Mouse (Mus musculus) embryonic facial prominence, embryonic 15.5 days (tissue): ENCODE results near the gene Epb41. TPM values are rescaled to one million over a fixed set of nuclear protein-coding genes. Genes with fewer than 3 reads are reported as not detected.

Experiments
- ATAC-seq: fragments of 200-750 bp; cut with Nextera tagmentation; 2 replicates; pipeline ENCODE4 v1.8.0; 2017; ENCODE audit warnings: low read depth, moderate TSS enrichment; ENCODE audit not compliant: insufficient number of reproducible peaks, low FRiP score, low TSS enrichment
- H3K27ac ChIP-seq: fragments of 300-500 bp; sonication (generic); replicated peaks from 2 replicates; pipeline ENCODE4 v1.5.1; 2015; ENCODE audit warnings: mild to moderate bottlenecking, inconsistent platforms
- H3K27me3 ChIP-seq: fragments of 300-500 bp; sonication (generic); 2 replicates; pipeline ENCODE4 v1.6.1; 2015; ENCODE audit warnings: inconsistent platforms
- H3K36me3 ChIP-seq: fragments of 300-500 bp; sonication (generic); 2 replicates; pipeline ENCODE4 v1.6.1; 2015; ENCODE audit warnings: mild to moderate bottlenecking, inconsistent platforms
- H3K4me1 ChIP-seq: fragments of 300-500 bp; sonication (generic); 2 replicates; pipeline ENCODE4 v1.6.1; 2015; ENCODE audit warnings: inconsistent platforms
- H3K4me2 ChIP-seq: fragments of 300-500 bp; sonication (generic); replicated peaks from 2 replicates; pipeline ENCODE4 v1.6.1; 2015; ENCODE audit warnings: mild to moderate bottlenecking, inconsistent platforms
- H3K4me3 ChIP-seq: fragments of 300-500 bp; sonication (generic); replicated peaks from 2 replicates; pipeline ENCODE4 v1.5.1; 2015; ENCODE audit warnings: mild to moderate bottlenecking, inconsistent platforms
- H3K9ac ChIP-seq: fragments of 300-500 bp; sonication (generic); 2 replicates; pipeline ENCODE4 v1.6.1; 2015; ENCODE audit warnings: inconsistent platforms
- H3K9me3 ChIP-seq: fragments of 300-500 bp; sonication (generic); replicated peaks from 2 replicates; pipeline ENCODE4 v1.6.1; 2016; ENCODE audit warnings: inconsistent platforms
- WGBS: fragments of 180-500 bp; shearing (Covaris S2); methylation state at CpG from one replicate; pipeline ENCODE4 v1.1.7; 2015; 5-methylcytosine and 5-hydroxymethylcytosine counted together
- polyA plus RNA-seq: library from polyadenylated mRNA; unstranded; fragments of >200 nt; fragmentation: Nextera tagmentation; extraction: Ambion mirVana; gene quantifications from 2 replicates; pipeline ENCODE4 v1.2.1, GENCODE M21; 2015

Epb41 gene
- polyA plus RNA-seq, 1 experiment from 2014 or later = 58.0 TPM

DNA sequence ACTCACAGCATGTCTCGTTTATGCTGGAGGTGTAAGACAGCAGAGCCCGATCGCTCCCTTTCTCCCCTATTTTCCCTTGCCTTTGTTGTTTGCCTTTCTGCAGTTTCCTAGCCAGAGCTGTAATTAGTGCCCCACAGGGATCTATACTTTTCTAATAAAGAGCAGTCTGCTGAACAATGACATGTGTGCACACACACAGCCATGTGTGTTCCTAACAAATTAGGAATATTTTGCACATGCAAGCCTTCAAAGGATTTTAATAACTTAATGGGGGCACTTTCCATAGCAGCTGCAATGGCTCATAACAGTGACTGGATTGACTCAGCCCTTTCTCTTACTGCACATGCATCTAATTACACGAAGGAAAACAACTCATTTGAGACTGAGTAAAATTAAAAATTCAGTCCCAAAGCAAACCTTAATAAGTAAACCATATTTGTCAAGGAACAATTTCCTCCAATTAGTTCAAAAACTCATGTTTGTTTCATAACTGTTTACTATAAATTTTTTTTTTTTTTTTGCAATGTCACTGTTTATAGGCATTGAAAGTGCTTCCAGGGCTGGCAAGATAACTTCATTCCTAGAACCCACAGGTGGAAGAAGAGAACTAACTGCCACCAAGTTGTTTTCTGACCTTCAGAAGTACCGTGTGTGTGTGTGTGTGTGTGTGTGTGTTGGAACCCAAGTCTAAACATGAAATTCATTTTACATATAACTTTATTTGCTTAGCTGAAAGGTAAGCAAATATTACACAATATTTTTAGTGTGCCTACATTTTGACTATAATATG, 49.2 kb downstream of the Epb41 start:
- H3K27me3 ChIP-seq = no peaks in the 10 kb centered on the region
- no peak overlapping the region for H3K4me3 ChIP-seq
- 34% methylated on average over 5 of the region's 5 CpGs for WGBS
- H3K36me3 ChIP-seq = no peaks in the 10 kb centered on the region
- no peaks in the 10 kb centered on the region; the same call in 1 of the 2 replicates for H3K4me1 ChIP-seq
- H3K27ac ChIP-seq = 0 out of 2 replicates have a peak overlapping the region, but pooled peaks have one; percentile 44
- H3K9ac ChIP-seq = no peak overlapping the region
- H3K9me3 ChIP-seq = no peaks in the 10 kb centered on the region
- ATAC-seq = no peak
- H3K4me2 ChIP-seq = no peak overlapping the region

GRCm38 (mm10) chr4:132025264-132025663, 49.9 kb downstream of the Epb41 start:
- Histone ChIP-seq H3K9ac (no peak overlapping the region), H3K27ac (no peak overlapping the region), H3K9me3 (no peaks in the 10 kb centered on the region), H3K36me3 (no peaks in the 10 kb centered on the region), H3K4me1 (no peaks in the 10 kb centered on the region; the same call in 1 of the 2 replicates), H3K27me3 (no peaks in the 10 kb centered on the region), H3K4me2 (no peak overlapping the region), H3K4me3 (no peak overlapping the region)
- ATAC-seq = no peak
- 47% methylated on average over 2 of the region's 2 CpGs for WGBS

GRCm38 (mm10) chr4:132023816-132024215, 51.3 kb downstream of the Epb41 start:
- WGBS = 97% methylated on average over 2 of the region's 2 CpGs
- Histone ChIP-seq H3K4me1 (no peaks in the 10 kb centered on the region; the same call in 1 of the 2 replicates), H3K36me3 (no peaks in the 10 kb centered on the region), H3K27me3 (no peaks in the 10 kb centered on the region), H3K9me3 (no peaks in the 10 kb centered on the region), H3K9ac (no peak overlapping the region), H3K4me3 (no peak overlapping the region), H3K27ac (no peak overlapping the region), H3K4me2 (no peak overlapping the region)
- no peak for ATAC-seq

- 97% methylated on average over 4 of the region's 4 CpGs for WGBS
Measured at GRCm38 (mm10) chr4:132022639-132023038, 52.5 kb downstream of the Epb41 start.

DNA sequence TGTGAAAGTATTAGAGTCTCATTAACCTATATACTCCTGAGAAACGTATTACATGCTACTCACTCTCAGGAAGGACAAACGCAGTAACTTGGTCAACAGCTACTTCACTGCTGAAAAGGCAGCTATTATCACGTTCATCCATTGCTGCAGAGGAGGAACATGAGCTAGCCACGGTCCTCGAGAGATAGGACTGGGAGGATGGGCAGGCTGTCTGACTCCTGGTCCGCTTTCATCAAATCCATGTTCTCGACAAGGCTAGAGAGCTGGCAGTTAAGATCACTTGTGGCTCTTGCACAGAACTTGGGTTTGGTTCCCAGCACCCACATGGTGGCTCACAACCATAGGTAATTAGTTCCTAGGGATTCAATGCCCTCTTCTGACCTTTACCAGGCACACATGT, 53.2 kb downstream of the Epb41 start:
- Histone ChIP-seq H3K4me1 (no peaks in the 10 kb centered on the region; the same call in 1 of the 2 replicates), H3K4me2 (no peak overlapping the region), H3K9ac (no peak overlapping the region), H3K9me3 (no peaks in the 10 kb centered on the region), H3K4me3 (no peak overlapping the region), H3K27me3 (no peaks in the 10 kb centered on the region), H3K36me3 (no peaks in the 10 kb centered on the region), H3K27ac (no peak overlapping the region)
- no peak for ATAC-seq
- 92% methylated on average over 7 of the region's 7 CpGs for WGBS

More at GRCm38 (mm10) chr4:132022639-132023038, 52.5 kb downstream of the Epb41 start:
- no peak overlapping the region for H3K4me2 ChIP-seq
- no peak for ATAC-seq
- H3K27me3 ChIP-seq = no peaks in the 10 kb centered on the region
- H3K9me3 ChIP-seq = no peaks in the 10 kb centered on the region
- H3K27ac ChIP-seq = no peak overlapping the region
- H3K4me1 ChIP-seq = no peaks in the 10 kb centered on the region; the same call in 1 of the 2 replicates
- no peaks in the 10 kb centered on the region for H3K36me3 ChIP-seq
- H3K4me3 ChIP-seq = no peak overlapping the region
- H3K9ac ChIP-seq = no peak overlapping the region

DNA sequence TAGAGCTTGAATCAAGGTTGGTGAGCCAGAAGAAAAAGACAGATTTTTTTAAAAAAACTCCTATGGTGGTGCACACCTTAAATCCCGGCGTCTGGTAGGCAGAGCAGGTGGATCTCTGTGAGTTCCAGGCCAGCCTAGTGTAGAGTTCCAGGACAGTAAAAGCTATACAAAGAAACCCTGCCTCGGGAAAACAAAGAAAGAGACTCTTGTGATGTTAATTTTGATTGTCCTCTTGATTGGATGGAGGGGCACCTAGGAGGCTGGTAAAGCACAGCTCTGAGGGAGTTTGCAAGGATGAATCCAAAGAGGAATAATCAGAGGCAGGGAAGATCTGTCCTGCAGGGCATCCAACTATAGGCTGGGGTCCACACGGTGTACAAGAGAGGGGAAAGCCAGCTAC, 56.6 kb downstream of the Epb41 start:
- Histone ChIP-seq H3K27me3 (no peaks in the 10 kb centered on the region), H3K4me3 (no peak overlapping the region), H3K9me3 (no peaks in the 10 kb centered on the region), H3K4me2 (no peak overlapping the region), H3K4me1 (no peaks in the 10 kb centered on the region), H3K9ac (no peak overlapping the region), H3K27ac (no peak overlapping the region), H3K36me3 (no peaks in the 10 kb centered on the region)
- no peak for ATAC-seq
- WGBS = 48% methylated on average over 4 of the region's 4 CpGs

DNA sequence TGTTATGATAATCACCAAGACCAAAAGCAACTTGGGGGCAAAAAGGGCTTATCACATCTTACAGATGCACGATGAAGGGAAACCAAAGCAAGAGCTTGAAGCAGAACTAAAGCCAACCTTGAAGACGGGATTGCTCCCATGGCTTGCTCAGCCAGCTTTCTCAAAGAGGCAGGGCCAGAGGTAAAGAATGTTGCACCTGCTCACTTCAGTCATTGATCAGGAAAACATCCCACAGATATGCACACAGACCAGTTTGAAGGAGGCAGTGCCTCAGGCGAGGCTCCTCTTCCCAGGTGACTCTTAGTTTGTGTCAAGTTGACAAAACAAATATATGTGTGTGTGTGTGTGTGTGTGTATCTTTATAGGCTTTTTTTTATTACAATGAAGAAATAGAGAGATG, 59.7 kb downstream of the Epb41 start:
- Histone ChIP-seq H3K36me3 (no peaks in the 10 kb centered on the region), H3K27ac (no peak overlapping the region)
- 83% methylated on average over 3 of the region's 3 CpGs for WGBS

GRCm38 (mm10) chr4:132011619-132012018, 63.5 kb downstream of the Epb41 start:
- no peak overlapping the region for H3K9ac ChIP-seq
- H3K4me2 ChIP-seq = no peak overlapping the region
- H3K27me3 ChIP-seq = no peaks in the 10 kb centered on the region
- ATAC-seq = no peak
- no peaks in the 10 kb centered on the region for H3K9me3 ChIP-seq
- no peak overlapping the region for H3K4me3 ChIP-seq
- H3K4me1 ChIP-seq = no peaks in the 10 kb centered on the region
- 74% methylated on average over 3 of the region's 3 CpGs for WGBS
- H3K36me3 ChIP-seq = 0 out of 2 replicates have a peak, but pooled peaks cover 4% of the 10 kb centered on the region
- H3K27ac ChIP-seq = no peak overlapping the region

More for the DNA sequence above, 59.7 kb downstream of the Epb41 start:
- no peaks in the 10 kb centered on the region for H3K27me3 ChIP-seq
- no peak overlapping the region for H3K4me3 ChIP-seq
- no peak for ATAC-seq
- no peak overlapping the region for H3K9ac ChIP-seq
- H3K4me1 ChIP-seq = no peaks in the 10 kb centered on the region
- H3K9me3 ChIP-seq = no peaks in the 10 kb centered on the region
- H3K4me2 ChIP-seq = no peak overlapping the region

DNA sequence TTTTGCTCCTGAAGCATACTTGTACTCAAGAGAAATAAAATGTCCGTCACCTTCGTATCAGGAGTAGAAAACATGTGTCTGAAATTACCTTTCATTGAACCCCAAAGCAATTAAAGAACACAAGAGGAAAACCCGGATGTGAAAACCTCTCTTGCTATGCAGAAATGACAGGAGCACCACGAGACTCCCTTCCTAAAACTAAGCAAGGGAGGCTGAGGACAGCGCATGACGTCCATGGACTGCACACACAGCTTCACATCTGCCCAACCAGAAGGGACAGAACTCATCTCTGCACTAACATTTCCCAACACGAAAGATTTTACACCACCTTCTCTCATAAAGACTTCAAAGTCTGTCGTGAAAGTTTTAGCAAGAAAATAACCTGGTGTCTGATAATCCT, 64.7 kb downstream of the Epb41 start:
- Histone ChIP-seq H3K27ac (no peak overlapping the region), H3K4me3 (no peak overlapping the region), H3K4me2 (no peak overlapping the region), H3K9me3 (no peaks in the 10 kb centered on the region), H3K27me3 (no peaks in the 10 kb centered on the region), H3K36me3 (peaks cover 7% of the 10 kb centered on the region; the same call in 1 of the 2 replicates), H3K9ac (no peak overlapping the region), H3K4me1 (no peaks in the 10 kb centered on the region)
- 69% methylated on average over 8 of the region's 8 CpGs for WGBS
- ATAC-seq = no peak

GRCm38 (mm10) chr4:132008191-132008590, 66.9 kb downstream of the Epb41 start:
- Histone ChIP-seq H3K36me3 (peaks cover 17% of the 10 kb centered on the region), H3K4me2 (no peak overlapping the region), H3K4me3 (no peak overlapping the region), H3K9ac (no peak overlapping the region), H3K27ac (no peak overlapping the region), H3K4me1 (no peaks in the 10 kb centered on the region), H3K27me3 (no peaks in the 10 kb centered on the region), H3K9me3 (no peaks in the 10 kb centered on the region)
- WGBS = 66% methylated on average over 5 of the region's 5 CpGs
- no peak for ATAC-seq

GRCm38 (mm10) chr4:132007123-132007522, 68.0 kb downstream of the Epb41 start:
- Histone ChIP-seq H3K27ac (no peak overlapping the region), H3K4me2 (no peak overlapping the region), H3K4me1 (no peaks in the 10 kb centered on the region), H3K36me3 (peaks cover 24% of the 10 kb centered on the region), H3K27me3 (no peaks in the 10 kb centered on the region), H3K4me3 (no peak overlapping the region), H3K9me3 (no peaks in the 10 kb centered on the region), H3K9ac (no peak overlapping the region)
- 83% methylated on average over 7 of the region's 7 CpGs for WGBS
- ATAC-seq = no peak

- ATAC-seq = no peak
- H3K4me1 ChIP-seq = no peaks in the 10 kb centered on the region
- H3K36me3 ChIP-seq = peaks cover 18% of the 10 kb centered on the region
- no peaks in the 10 kb centered on the region for H3K9me3 ChIP-seq
- no peak overlapping the region for H3K4me3 ChIP-seq
- H3K27ac ChIP-seq = no peak overlapping the region
- H3K27me3 ChIP-seq = no peaks in the 10 kb centered on the region
- no peak overlapping the region for H3K4me2 ChIP-seq
- WGBS = 82% methylated on average over 7 of the region's 7 CpGs
- no peak overlapping the region for H3K9ac ChIP-seq
Measured at GRCm38 (mm10) chr4:131998641-131999040, 76.5 kb downstream of the Epb41 start.
